ENCODE assay signal across 30 mouse cellular contexts in genomic region chr11:113664279-113664678, GRCm38 (mm10). TPM values are rescaled to one million over a fixed set of nuclear protein-coding genes. Genes with fewer than 3 reads are reported as not detected.
DNase-seq lines count a peak whose midpoint lies in the region; ATAC-seq and TF ChIP-seq lines count a peak whose summit lies in the region.
"Had no signal": no experiment of that assay in that cellular context is flagged by ENCODE, and none has a peak within 500 bp of the region (broad histone marks: within the 10 kb centered on the region; RNA-seq: fewer than 3 reads in every experiment).

No protein-coding gene starts in this region.

- WGBS in liver, adult 2 months = 74% methylated on average over 2 of the region's 2 CpGs
- 81% methylated on average over 2 of the region's 2 CpGs for WGBS in liver, embryonic 12.5 days (ENCODE audit: insufficient replicate concordance)

- H3K4me3 ChIP-seq in liver, adult 2 months (ENCODE audit: insufficient read depth, low read depth, low read length) = no peak overlapping the region
- H3K4me3 ChIP-seq in liver, embryonic 12.5 days = no peak overlapping the region
- H3K4me3 ChIP-seq in MEL (ENCODE audit: control insufficient read depth in 1 of 2, insufficient read depth in 1 of 2, low read depth in 2 of 2, low read length in 2 of 2) = no peak overlapping the region
- H3K4me3 ChIP-seq in cortical plate, adult 2 months (ENCODE audit: insufficient read depth, low read length) = no peak overlapping the region
- H3K4me3 ChIP-seq: embryonic facial prominence, embryonic 10.5 days; embryonic facial prominence, embryonic 13.5 days; erythroblast, embryonic 14.5 days; forebrain, embryonic 12.5 days; forebrain, embryonic 15.5 days; heart, embryonic 12.5 days; heart, embryonic 15.5 days had no signal

- no peak overlapping the region for H3K9ac ChIP-seq in liver, adult 2 months (ENCODE audit: low read depth, low read length)
- H3K9ac ChIP-seq in liver, embryonic 12.5 days = no peak overlapping the region
- no peak overlapping the region for H3K9ac ChIP-seq in MEL (ENCODE audit: control insufficient read depth, low read depth, low read length, poor library complexity, severe bottlenecking)
- H3K9ac ChIP-seq: embryonic facial prominence, embryonic 13.5 days; forebrain, embryonic 12.5 days; forebrain, embryonic 15.5 days; heart, embryonic 12.5 days; heart, embryonic 15.5 days; hindbrain, embryonic 14.5 days had no signal

- H3K27me3 ChIP-seq in liver, adult 2 months (ENCODE audit: control insufficient read depth, insufficient read depth, low read length) = no peaks in the 10 kb centered on the region
- H3K27me3 ChIP-seq in liver, embryonic 12.5 days (replicated peaks) = no peaks in the 10 kb centered on the region
- no peaks in the 10 kb centered on the region for H3K27me3 ChIP-seq in MEL (ENCODE audit: control insufficient read depth in 1 of 2, insufficient read depth in 2 of 2, low read length in 2 of 2)
- H3K27me3 ChIP-seq: CH12.LX; embryonic facial prominence, embryonic 13.5 days; forebrain, embryonic 12.5 days; forebrain, embryonic 15.5 days; heart, embryonic 12.5 days; heart, embryonic 15.5 days had no signal

- no peak for TF ChIP-seq POLR2A in liver, adult 2 months (IDR thresholded peaks at IDR 0.05; ENCODE audit: extremely low read depth, insufficient read depth, low read length)
- no peak for TF ChIP-seq POLR2A in MEL (IDR thresholded peaks at IDR 0.05; ENCODE audit: control insufficient read depth in 1 of 2, insufficient read depth in 1 of 2, low read depth in 1 of 2, low read length in 2 of 2, poor library complexity in 1 of 2)
- TF ChIP-seq POLR2A in cortical plate, adult 2 months (IDR thresholded peaks at IDR 0.05; ENCODE audit: extremely low read depth, insufficient read depth, low read length) = 0 out of 2 replicates have a peak, but pooled peaks have one; percentile 3

- H3K9me3 ChIP-seq in liver, embryonic 12.5 days (replicated peaks) = no peaks in the 10 kb centered on the region
- H3K9me3 ChIP-seq in MEL (replicated peaks; ENCODE audit: insufficient read depth, low read length) = no peaks in the 10 kb centered on the region
- H3K9me3 ChIP-seq: embryonic facial prominence, embryonic 10.5 days; embryonic facial prominence, embryonic 13.5 days; forebrain, embryonic 12.5 days; forebrain, embryonic 15.5 days; G1E; heart, embryonic 12.5 days; heart, embryonic 15.5 days had no signal

- no peak for TF ChIP-seq RAD21 in MEL (IDR thresholded peaks at IDR 0.05; ENCODE audit: low read depth, low read length)

- peak; percentile 35 for DNase-seq in adrenal gland, postnatal 36 days
- no peak for DNase-seq in adrenal gland, adult 8-10 months
- peak; percentile 27 for DNase-seq in liver, adult 2 months (ENCODE audit: extremely low read depth, low read depth, low spot score)
- no peak for DNase-seq in MEL (ENCODE audit: low read depth, low spot score)
- no peak for DNase-seq in heart, postnatal 14 days
- DNase-seq: adrenal gland, postnatal 25 days; B cell, adult 2 months; cerebellum, adult 18-20 months; cerebellum, adult 9-10 months; cerebellum, postnatal 25 days; embryo, embryonic 11 days; gastrocnemius, postnatal 14 days; heart, adult 11 months; heart, postnatal 10 days; heart, postnatal 4 days; kidney, adult 11 months had no signal

- ATAC-seq in liver, embryonic 12.5 days = no peak
- ATAC-seq: forebrain, embryonic 15.5 days; hindbrain, postnatal 0 days; inflammation-experienced regulatory T-cells, adult 6 months had no signal

- H3K79me2 ChIP-seq in liver, adult 2 months (ENCODE audit: control insufficient read depth, insufficient read depth, low read length) = no peaks in the 10 kb centered on the region; the same call in 1 of the 2 replicates
- H3K79me2 ChIP-seq in MEL (ENCODE audit: control insufficient read depth, insufficient read depth, low read length, poor library complexity) = peaks cover 2% of the 10 kb centered on the region; the same call in 1 of the 2 replicates

- intact Hi-C loops in heart, postnatal 14 days (cut with DNase I) = no loop called here

- no peak for TF ChIP-seq EP300 in MEL (IDR thresholded peaks at IDR 0.05; ENCODE audit: low read depth in 1 of 2, low read length in 2 of 2)

- no peak overlapping the region for H3K4me2 ChIP-seq in liver, embryonic 12.5 days
- H3K4me2 ChIP-seq: embryonic facial prominence, embryonic 13.5 days; forebrain, embryonic 12.5 days; forebrain, embryonic 15.5 days; heart, embryonic 12.5 days; heart, embryonic 15.5 days; hindbrain, embryonic 14.5 days had no signal

- no peak overlapping the region for H3K27ac ChIP-seq in liver, adult 2 months (replicated peaks; ENCODE audit: insufficient read depth, low read depth, low read length)
- no peak overlapping the region for H3K27ac ChIP-seq in liver, embryonic 12.5 days
- no peak overlapping the region for H3K27ac ChIP-seq in MEL (ENCODE audit: control insufficient read depth, low read depth, low read length)
- no peak overlapping the region for H3K27ac ChIP-seq in cortical plate, adult 2 months (ENCODE audit: insufficient read depth, low read length)
- H3K27ac ChIP-seq: embryonic facial prominence, embryonic 10.5 days; embryonic facial prominence, embryonic 13.5 days; forebrain, embryonic 12.5 days; forebrain, embryonic 15.5 days; heart, embryonic 15.5 days; hindbrain, embryonic 14.5 days; hindbrain, postnatal 0 days had no signal

- peaks cover 21% of the 10 kb centered on the region for H3K4me1 ChIP-seq in liver, adult 2 months (ENCODE audit: control insufficient read depth, insufficient read depth, low read length)
- H3K4me1 ChIP-seq in liver, embryonic 12.5 days = peaks cover 37% of the 10 kb centered on the region
- H3K4me1 ChIP-seq in MEL (ENCODE audit: control insufficient read depth in 1 of 2, insufficient read depth in 2 of 2, low read length in 2 of 2) = peaks cover 0 to 8% of the 10 kb centered on the region in 2 experiments; a peak in 2 of 4 replicates
- H3K4me1 ChIP-seq in cortical plate, adult 2 months (ENCODE audit: control insufficient read depth, insufficient read depth, low read length) = peaks cover 2% of the 10 kb centered on the region; the same call in 1 of the 2 replicates

- TF ChIP-seq CTCF in liver, adult 2 months (IDR thresholded peaks at IDR 0.05; ENCODE audit: low read depth, low read length) = no peak
- TF ChIP-seq CTCF in MEL (IDR thresholded peaks at IDR 0.05 in 2 of 3, conservative IDR thresholded peaks at IDR 0.05 in 1 of 3; ENCODE audit: control insufficient read depth in 1 of 3, insufficient read depth in 1 of 3, low read depth in 2 of 3, low read length in 3 of 3, poor library complexity in 1 of 3, severe bottlenecking in 1 of 3) = no peak
- TF ChIP-seq CTCF in cortical plate, adult 2 months (IDR thresholded peaks at IDR 0.05; ENCODE audit: extremely low read depth, insufficient read depth, low read length) = no peak

- peaks cover 19% of the 10 kb centered on the region for H3K36me3 ChIP-seq in liver, adult 2 months (ENCODE audit: control insufficient read depth, insufficient read depth, low read length)
- H3K36me3 ChIP-seq in liver, embryonic 12.5 days = peaks cover 93% of the 10 kb centered on the region
- H3K36me3 ChIP-seq in MEL (ENCODE audit: control insufficient read depth in 1 of 2, insufficient read depth in 2 of 2, low read length in 2 of 2) = peaks cover 16 to 36% of the 10 kb centered on the region in 2 experiments

RNA-seq across cellular contexts. Expression of gene Slc39a11, which starts 14.4 kb away (rescaled TPM):
- 10 to 100 TPM; 27.4 to 27.7 TPM for total RNA-seq in adrenal gland, postnatal 36 days (2021)
- 10 to 100 TPM; 32.5 to 40.2 (median 36.8) TPM for total RNA-seq in adrenal gland, adult 8-10 months (2022)
- 18.8 and 21.5 TPM in 2 replicates for total RNA-seq in liver, adult 2 months (2014; rRNA removed)
- polyA plus RNA-seq in liver, adult 2 months (2012; rRNA removed) = 22.8 and 27.2 TPM in 2 replicates
- polyA plus RNA-seq in liver, embryonic 12.5 days (2016; fragmentation: Nextera tagmentation; extraction: Ambion mirVana) = 18.0 and 18.3 TPM in 2 replicates
- total RNA-seq in MEL (2012; rRNA removed) = 33.6 and 45.6 TPM in 2 replicates
- polyA plus RNA-seq in MEL (2012; ENCODE audit: insufficient read depth in 1 of 2, insufficient read length in 2 of 2, low read depth in 1 of 2, low replicate concordance in 2 of 2, missing spikeins in 1 of 2) = 10 to 100 TPM in 1 of 2 experiments, not detected in 1; 34.2 TPM
- 11.4 and 12.7 TPM in 2 replicates for polyA plus RNA-seq in cortical plate, adult 2 months (2012; rRNA removed)
- 1 to 10 TPM; 2.9 to 3.7 TPM for total RNA-seq in heart, postnatal 14 days (2021)

RNA-seq across cellular contexts. Expression of gene Cog1, which starts 15.3 kb away (rescaled TPM):
- total RNA-seq in adrenal gland, postnatal 36 days (2021) = 10 to 100 TPM; 35.4 to 39.5 TPM
- total RNA-seq in adrenal gland, adult 8-10 months (2022) = 10 to 100 TPM; 45.5 to 63.0 (median 54.6) TPM
- 6.0 and 8.3 TPM in 2 replicates for total RNA-seq in liver, adult 2 months (2014; rRNA removed)
- polyA plus RNA-seq in liver, adult 2 months (2012; rRNA removed) = 14.6 and 17.7 TPM in 2 replicates
- 19.4 and 21.7 TPM in 2 replicates for polyA plus RNA-seq in liver, embryonic 12.5 days (2016; fragmentation: Nextera tagmentation; extraction: Ambion mirVana)
- 26.4 and 29.4 TPM in 2 replicates for total RNA-seq in MEL (2012; rRNA removed)
- polyA plus RNA-seq in MEL (2012; ENCODE audit: insufficient read depth in 1 of 2, insufficient read length in 2 of 2, low read depth in 1 of 2, low replicate concordance in 2 of 2, missing spikeins in 1 of 2) = 100 to 1,000 TPM in 1 of 2 experiments, 10 to 100 TPM in 1; 37.4 to 113 TPM
- polyA plus RNA-seq in cortical plate, adult 2 months (2012; rRNA removed) = 69.9 and 70.6 TPM in 2 replicates
- 10 to 100 TPM; 16.1 to 18.5 TPM for total RNA-seq in heart, postnatal 14 days (2021)

RNA-seq across cellular contexts. Expression of gene Fam104a, which starts 19.7 kb away (rescaled TPM):
- 10 to 100 TPM; 32.0 to 39.7 TPM for total RNA-seq in adrenal gland, postnatal 36 days (2021)
- 10 to 100 TPM; 28.9 to 34.4 (median 31.0) TPM for total RNA-seq in adrenal gland, adult 8-10 months (2022)
- total RNA-seq in liver, adult 2 months (2014; rRNA removed) = 4.5 and 5.6 TPM in 2 replicates
- 15.2 and 16.4 TPM in 2 replicates for polyA plus RNA-seq in liver, adult 2 months (2012; rRNA removed)
- polyA plus RNA-seq in liver, embryonic 12.5 days (2016; fragmentation: Nextera tagmentation; extraction: Ambion mirVana) = 56.1 and 58.5 TPM in 2 replicates
- 34.6 and 38.1 TPM in 2 replicates for total RNA-seq in MEL (2012; rRNA removed)
- 10 to 100 TPM in 1 of 2 experiments, not detected in 1; 33.6 TPM for polyA plus RNA-seq in MEL (2012; ENCODE audit: insufficient read depth in 1 of 2, insufficient read length in 2 of 2, low read depth in 1 of 2, low replicate concordance in 2 of 2, missing spikeins in 1 of 2)
- 28.0 and 28.6 TPM in 2 replicates for polyA plus RNA-seq in cortical plate, adult 2 months (2012; rRNA removed)
- 10 to 100 TPM; 15.3 to 16.0 TPM for total RNA-seq in heart, postnatal 14 days (2021)

RNA-seq across cellular contexts. Expression of gene D11Wsu47e, which starts 19.9 kb away (rescaled TPM):
- 10 to 100 TPM; 13.4 to 18.7 TPM for total RNA-seq in adrenal gland, postnatal 36 days (2021)
- 10 to 100 TPM; 16.7 to 21.8 (median 18.1) TPM for total RNA-seq in adrenal gland, adult 8-10 months (2022)
- 4.1 and 5.0 TPM in 2 replicates for total RNA-seq in liver, adult 2 months (2014; rRNA removed)
- 3.3 and 4.5 TPM in 2 replicates for polyA plus RNA-seq in liver, adult 2 months (2012; rRNA removed)
- 14.8 and 16.0 TPM in 2 replicates for polyA plus RNA-seq in liver, embryonic 12.5 days (2016; fragmentation: Nextera tagmentation; extraction: Ambion mirVana)
- 32.5 and 40.6 TPM in 2 replicates for total RNA-seq in MEL (2012; rRNA removed)
- 10 to 100 TPM in 1 of 2 experiments, not detected in 1; 25.0 TPM for polyA plus RNA-seq in MEL (2012; ENCODE audit: insufficient read depth in 1 of 2, insufficient read length in 2 of 2, low read depth in 1 of 2, low replicate concordance in 2 of 2, missing spikeins in 1 of 2)
- polyA plus RNA-seq in cortical plate, adult 2 months (2012; rRNA removed) = 14.2 and 15.2 TPM in 2 replicates
- 1 to 10 TPM; 6.5 to 7.1 TPM for total RNA-seq in heart, postnatal 14 days (2021)

RNA-seq across cellular contexts. Expression of gene Sstr2, which starts 45.1 kb away (rescaled TPM):
- total RNA-seq in adrenal gland, postnatal 36 days (2021) = 1 to 10 TPM; 1.6 to 3.9 TPM
- 1 to 10 TPM; 1.3 to 6.2 (median 3.7) TPM for total RNA-seq in adrenal gland, adult 8-10 months (2022)
- 0.07 TPM in 1 of 2 replicates, not detected in the other for total RNA-seq in liver, adult 2 months (2014; rRNA removed)
- polyA plus RNA-seq in liver, adult 2 months (2012; rRNA removed) = 0.17 TPM in 1 of 2 replicates, not detected in the other
- 2.2 and 2.7 TPM in 2 replicates for polyA plus RNA-seq in liver, embryonic 12.5 days (2016; fragmentation: Nextera tagmentation; extraction: Ambion mirVana)
- 0.26 and 0.77 TPM in 2 replicates for total RNA-seq in MEL (2012; rRNA removed)
- polyA plus RNA-seq in MEL (2012; ENCODE audit: insufficient read depth in 1 of 2, insufficient read length in 2 of 2, low read depth in 1 of 2, low replicate concordance in 2 of 2, missing spikeins in 1 of 2) = under 1 TPM in 1 of 2 experiments, not detected in 1; 0.82 TPM
- polyA plus RNA-seq in cortical plate, adult 2 months (2012; rRNA removed) = 27.3 and 31.9 TPM in 2 replicates
- not detected for total RNA-seq in heart, postnatal 14 days (2021)
- total RNA-seq: CH12.LX; gastrocnemius, postnatal 14 days; heart, postnatal 10 days; heart, postnatal 4 days had no signal
- polyA plus RNA-seq: erythroblast, embryonic 14.5 days; G1E had no signal

Comparison
In these comparisons a context has a peak if more than half of its experiments do, and no peak if none do; other contexts are left out.
1. DNase-seq: peak in adrenal gland, postnatal 36 days (2 of 2) and liver, adult 2 months (single experiment); none in adrenal gland, adult 8-10 months (single experiment), MEL (single experiment) and heart, postnatal 14 days (0 of 2).